Mouse (Mus musculus) ES-E14 (cell line): ENCODE data around the gene Ecel1.

Experiments used
- CHD2 ChIP-seq: IDR thresholded peaks from 2 replicates; pipeline ENCODE4 v1.6.1; 2014; ENCODE audit warnings: mild to moderate bottlenecking, low read depth, low read length, inconsistent platforms
- HCFC1 ChIP-seq: IDR thresholded peaks from 2 replicates; pipeline ENCODE4 v1.6.1; 2012; ENCODE audit warnings: low read length, inconsistent platforms, borderline replicate concordance; ENCODE audit not compliant: insufficient read depth
- ZNF384 ChIP-seq: IDR thresholded peaks from 2 replicates; pipeline ENCODE4 v1.6.1; 2012; ENCODE audit warnings: low read depth, low read length, inconsistent platforms

DNA sequence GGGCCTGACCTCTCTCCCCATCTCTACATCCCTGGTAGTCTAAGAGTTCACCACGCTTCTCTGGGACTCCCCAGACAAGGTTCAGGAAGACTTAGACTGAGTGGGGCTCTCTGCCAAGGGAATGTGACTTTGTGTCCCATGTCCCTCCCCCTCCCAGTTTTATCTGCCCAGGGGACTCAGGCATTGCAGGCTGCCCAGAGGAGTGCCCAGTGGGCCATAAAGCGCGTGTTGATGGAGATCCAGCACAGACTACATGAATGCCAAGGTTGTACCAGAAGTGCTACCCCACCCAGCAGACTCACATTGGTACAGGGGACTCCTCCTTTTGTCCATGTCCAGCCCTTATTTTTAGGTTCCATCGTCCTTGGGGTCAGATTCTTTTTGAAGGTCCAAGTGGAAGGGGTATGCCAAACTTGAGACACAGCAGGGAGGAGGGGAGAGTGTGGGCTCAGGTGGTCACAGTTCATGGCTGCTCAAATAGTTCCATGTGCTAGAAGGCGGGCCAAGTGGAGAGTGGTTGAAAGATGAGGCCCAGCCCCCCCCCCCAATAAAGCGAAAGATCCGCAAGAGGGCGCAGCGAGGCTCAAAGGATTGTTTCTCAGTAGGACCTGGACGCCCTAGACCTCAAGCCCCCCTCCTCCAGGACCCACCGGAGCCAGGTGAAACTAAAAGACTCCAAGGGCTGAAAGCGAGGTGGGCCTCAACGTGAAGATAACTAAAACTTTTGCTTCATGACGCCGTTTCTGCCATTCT is 27.9 kb upstream of the Ecel1 start:
- TF ChIP-seq ZNF384 (no peak), HCFC1 (no peak), CHD2 (no peak)
